Mouse (Mus musculus): ENCODE data around the gene Pxylp1.

DNA sequence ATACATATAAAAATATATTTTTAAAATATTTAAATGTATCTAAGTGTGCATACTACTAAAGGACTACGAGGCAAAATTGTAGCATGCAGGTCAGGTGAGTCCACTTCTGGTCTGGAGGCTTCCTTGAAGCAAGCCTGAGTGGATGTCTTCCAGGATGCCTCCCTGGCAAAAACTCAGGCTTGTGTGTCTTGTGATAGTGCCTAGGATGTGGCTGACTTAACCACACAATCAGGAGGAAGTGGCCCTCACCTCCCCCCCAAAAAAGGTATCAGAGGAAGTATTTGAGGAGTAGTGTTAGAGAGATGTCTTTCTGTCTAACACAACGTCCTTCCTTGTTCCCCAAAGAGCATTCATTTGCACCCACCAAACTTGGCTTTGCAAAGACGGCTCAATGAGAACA lies 107.3 kb downstream of the Pxylp1 start:
- no peak for TF ChIP-seq CTCF (IDR thresholded peaks at IDR 0.05; ENCODE audit: control insufficient read depth, insufficient read depth, insufficient read length)
- no peak for TF ChIP-seq USF1 (IDR thresholded peaks at IDR 0.05; ENCODE audit: low read depth)
- TF ChIP-seq MYOD1 (IDR thresholded peaks at IDR 0.05; ENCODE audit: control insufficient read depth, insufficient read length, low read depth) = no peak
- TF ChIP-seq CEBPB (IDR thresholded peaks at IDR 0.05; ENCODE audit: low read depth) = no peak

All from C2C12 (cell line).